Mouse (Mus musculus) heart, adult 8-10 months (tissue): Measurements from ENCODE around the gene Gucy1b1. TPM values are rescaled to one million over a fixed set of nuclear protein-coding genes. Genes with fewer than 3 reads are reported as not detected.

Experiments
- DNase-seq: peaks from one replicate; pipeline ENCODE4 v3.0.0; 2022; ENCODE audit warnings: low spot score
- total RNA-seq, 4 experiments: library from RNA; stranded (reverse); gene quantifications; 2 replicates each; pipeline ENCODE4 v1.2.4; 2022

Gucy1b1 gene
- total RNA-seq = 10 to 100 TPM; 10.7 to 12.6 (median 11.0) TPM

- peak; percentile 71 for DNase-seq
These were observed at the start of gene Gucy1b1 for GRCm38 (mm10) chr3:82074201-82074851. TSS of gene Gucy1b1 (minus strand) at chr3:82074689.

GRCm38 (mm10) chr3:82118916-82119315 is 44.4 kb upstream of the Gucy1b1 start:
- no peak for DNase-seq

- DNase-seq = peak; percentile 52
These were observed 38.0 kb upstream of the Gucy1b1 start for GRCm38 (mm10) chr3:82112439-82112838.

GRCm38 (mm10) chr3:82111986-82112385 is 37.5 kb upstream of the Gucy1b1 start:
- DNase-seq = peak; percentile 55

- no peak for DNase-seq
These were observed 34.5 kb upstream of the Gucy1b1 start for GRCm38 (mm10) chr3:82108951-82109350.

GRCm38 (mm10) chr3:82104229-82104628 is 29.7 kb upstream of the Gucy1b1 start:
- peak; percentile 36 for DNase-seq

GRCm38 (mm10) chr3:82099127-82099526 is 24.6 kb upstream of the Gucy1b1 start:
- no peak for DNase-seq

- DNase-seq = no peak
These were observed 22.3 kb upstream of the Gucy1b1 start for GRCm38 (mm10) chr3:82096801-82097200.

- peak; percentile 46 for DNase-seq
These were observed 728 bp downstream of the Gucy1b1 start for GRCm38 (mm10) chr3:82073741-82074181.

- no peak for DNase-seq
These were observed 6.7 kb downstream of the Gucy1b1 start for GRCm38 (mm10) chr3:82067830-82068229.

GRCm38 (mm10) chr3:82061402-82062180 is 12.9 kb downstream of the Gucy1b1 start:
- DNase-seq = no peak

- no peak for DNase-seq
These were observed 17.3 kb downstream of the Gucy1b1 start for GRCm38 (mm10) chr3:82057201-82057600.

- DNase-seq = no peak
These were observed 20.1 kb downstream of the Gucy1b1 start for GRCm38 (mm10) chr3:82054283-82054974.

GRCm38 (mm10) chr3:82052029-82052428 is 22.5 kb downstream of the Gucy1b1 start:
- no peak for DNase-seq

- no peak for DNase-seq
These were observed 23.0 kb downstream of the Gucy1b1 start for GRCm38 (mm10) chr3:82051468-82051867.

- no peak for DNase-seq
These were observed 25.8 kb downstream of the Gucy1b1 start for GRCm38 (mm10) chr3:82048681-82049080.

- no peak for DNase-seq
These were observed 26.4 kb downstream of the Gucy1b1 start for GRCm38 (mm10) chr3:82048078-82048477.

GRCm38 (mm10) chr3:82047100-82047753 is 27.3 kb downstream of the Gucy1b1 start:
- no peak for DNase-seq

GRCm38 (mm10) chr3:82046087-82046486 is 28.4 kb downstream of the Gucy1b1 start:
- no peak for DNase-seq

GRCm38 (mm10) chr3:82044902-82045301 is 29.6 kb downstream of the Gucy1b1 start:
- DNase-seq = no peak

- DNase-seq = no peak
These were observed 30.8 kb downstream of the Gucy1b1 start for GRCm38 (mm10) chr3:82043676-82044075.
